ENCODE assay signal across 19 mouse cellular contexts in genomic region chr1:156231122-156231521, GRCm38 (mm10). TPM values are rescaled to one million over a fixed set of nuclear protein-coding genes. Genes with fewer than 3 reads are reported as not detected.
DNase-seq lines count a peak whose midpoint lies in the region; ATAC-seq and TF ChIP-seq lines count a peak whose summit lies in the region.
"Had no signal": no experiment of that assay in that cellular context is flagged by ENCODE, and none has a peak within 500 bp of the region (broad histone marks: within the 10 kb centered on the region; RNA-seq: fewer than 3 reads in every experiment).

No protein-coding gene starts in this region.

- H3K4me3 ChIP-seq in forebrain, postnatal 0 days (ENCODE audit: low read depth, low read length), result no peak overlapping the region
- H3K4me3 ChIP-seq in forebrain, embryonic 11.5 days (ENCODE audit: low read depth, low read length), result no peak overlapping the region
- no peak overlapping the region for H3K4me3 ChIP-seq in heart, postnatal 0 days (ENCODE audit: low read depth, low read length)
- no peak overlapping the region for H3K4me3 ChIP-seq in embryonic facial prominence, embryonic 10.5 days
- H3K4me3 ChIP-seq in hindbrain, embryonic 15.5 days, result no peak overlapping the region
- H3K4me3 ChIP-seq: midbrain, embryonic 13.5 days had no signal

- no peak overlapping the region for H3K4me2 ChIP-seq in forebrain, postnatal 0 days (ENCODE audit: low read depth)
- no peak overlapping the region for H3K4me2 ChIP-seq in forebrain, embryonic 11.5 days (ENCODE audit: low read depth, low read length, severe bottlenecking)
- no peak overlapping the region for H3K4me2 ChIP-seq in heart, postnatal 0 days (ENCODE audit: low read depth, low read length)
- H3K4me2 ChIP-seq in hindbrain, embryonic 15.5 days, result peak overlapping the region; percentile 24; the same call in 1 of the 2 replicates
- H3K4me2 ChIP-seq: midbrain, embryonic 13.5 days had no signal

- 81% methylated on average over 6 of the region's 6 CpGs for WGBS in forebrain, postnatal 0 days
- 85% methylated on average over 6 of the region's 6 CpGs for WGBS in forebrain, embryonic 11.5 days
- WGBS in heart, postnatal 0 days, result 91% methylated on average over 6 of the region's 6 CpGs
- WGBS in embryonic facial prominence, embryonic 10.5 days, result 81% methylated on average over 6 of the region's 6 CpGs
- 83% methylated on average over 6 of the region's 6 CpGs for WGBS in hindbrain, embryonic 15.5 days

- H3K9ac ChIP-seq in forebrain, postnatal 0 days, result no peak overlapping the region
- no peak overlapping the region for H3K9ac ChIP-seq in forebrain, embryonic 11.5 days (ENCODE audit: low read length)
- no peak overlapping the region for H3K9ac ChIP-seq in heart, postnatal 0 days (replicated peaks; ENCODE audit: low read depth, low read length)
- no peak overlapping the region for H3K9ac ChIP-seq in hindbrain, embryonic 15.5 days
- H3K9ac ChIP-seq: midbrain, embryonic 13.5 days had no signal

- H3K4me1 ChIP-seq in forebrain, postnatal 0 days (ENCODE audit: insufficient read depth), result no peaks in the 10 kb centered on the region
- no peaks in the 10 kb centered on the region for H3K4me1 ChIP-seq in forebrain, embryonic 11.5 days (replicated peaks; ENCODE audit: control insufficient read depth, insufficient read depth, low read length)
- H3K4me1 ChIP-seq in heart, postnatal 0 days (ENCODE audit: control insufficient read depth, insufficient read depth), result no peaks in the 10 kb centered on the region; the same call in 1 of the 2 replicates
- H3K4me1 ChIP-seq in embryonic facial prominence, embryonic 10.5 days, result peaks cover 25% of the 10 kb centered on the region
- H3K4me1 ChIP-seq in hindbrain, embryonic 15.5 days (replicated peaks), result peaks cover 9% of the 10 kb centered on the region

- no peak for TF ChIP-seq EP300 in heart, postnatal 0 days (IDR thresholded peaks at IDR 0.05; ENCODE audit: low read depth)

- TF ChIP-seq CTCF in forebrain, postnatal 0 days (IDR thresholded peaks at IDR 0.05; ENCODE audit: low read depth), result no peak
- TF ChIP-seq CTCF in heart, postnatal 0 days (IDR thresholded peaks at IDR 0.05; ENCODE audit: low read depth), result no peak

- H3K27ac ChIP-seq in forebrain, postnatal 0 days (ENCODE audit: low read depth, low read length), result no peak overlapping the region
- H3K27ac ChIP-seq in forebrain, embryonic 11.5 days (ENCODE audit: low read depth, low read length), result no peak overlapping the region
- H3K27ac ChIP-seq in heart, postnatal 0 days (ENCODE audit: low read depth), result peak overlapping the region; percentile 43; the same call in 1 of the 2 replicates
- peak overlapping the region; percentile 40; the same call in 1 of the 2 replicates for H3K27ac ChIP-seq in embryonic facial prominence, embryonic 10.5 days (replicated peaks)
- no peak overlapping the region for H3K27ac ChIP-seq in hindbrain, embryonic 15.5 days (replicated peaks)
- H3K27ac ChIP-seq: macrophage; midbrain, embryonic 13.5 days had no signal

- H3K9me3 ChIP-seq in forebrain, postnatal 0 days (ENCODE audit: low read length), result no peaks in the 10 kb centered on the region
- no peaks in the 10 kb centered on the region for H3K9me3 ChIP-seq in forebrain, embryonic 11.5 days (ENCODE audit: control insufficient read depth, low read length)
- H3K9me3 ChIP-seq in heart, postnatal 0 days (replicated peaks; ENCODE audit: control insufficient read depth, low read length), result no peaks in the 10 kb centered on the region
- H3K9me3 ChIP-seq in embryonic facial prominence, embryonic 10.5 days, result no peaks in the 10 kb centered on the region
- H3K9me3 ChIP-seq in hindbrain, embryonic 15.5 days, result no peaks in the 10 kb centered on the region
- H3K9me3 ChIP-seq: midbrain, embryonic 13.5 days had no signal

- 0 out of 2 replicates have a peak, but pooled peaks have one; percentile 2 for ATAC-seq in forebrain, postnatal 0 days
- ATAC-seq in forebrain, embryonic 11.5 days (replicated peaks; ENCODE audit: low FRiP score), result no peak
- no peak for ATAC-seq in heart, postnatal 0 days (ENCODE audit: insufficient read depth, low read depth)
- ATAC-seq in hindbrain, embryonic 15.5 days (ENCODE audit: low FRiP score, low read depth), result no peak

- DNase-seq in forebrain, postnatal 0 days, result no peak
- no peak for DNase-seq in forebrain, embryonic 11.5 days (ENCODE audit: low spot score)
- DNase-seq in heart, postnatal 0 days (ENCODE audit: low spot score), result no peak
- DNase-seq in heart, postnatal 4 days, result no peak
- DNase-seq in embryonic facial prominence, embryonic 10.5 days (ENCODE audit: low spot score), result no peak
- no peak for DNase-seq in thymus, postnatal 10 days (ENCODE audit: low spot score in 2 of 2)
- no peak for DNase-seq in thymus, postnatal 4 days
- DNase-seq: cerebellum, adult 8-10 months; kidney, adult 18-20 months; liver; lung, adult 2 months; right cerebral cortex, adult 18-20 months; thymus, postnatal 36 days had no signal

- no peaks in the 10 kb centered on the region for H3K27me3 ChIP-seq in forebrain, postnatal 0 days (ENCODE audit: insufficient read depth, low read length)
- no peaks in the 10 kb centered on the region for H3K27me3 ChIP-seq in forebrain, embryonic 11.5 days (ENCODE audit: control insufficient read depth, insufficient read depth, low read length)
- no peaks in the 10 kb centered on the region for H3K27me3 ChIP-seq in heart, postnatal 0 days (ENCODE audit: control insufficient read depth, insufficient read depth, low read length)
- H3K27me3 ChIP-seq in embryonic facial prominence, embryonic 10.5 days (replicated peaks; ENCODE audit: low read depth, poor library complexity, severe bottlenecking), result no peaks in the 10 kb centered on the region
- H3K27me3 ChIP-seq in hindbrain, embryonic 15.5 days, result no peaks in the 10 kb centered on the region
- H3K27me3 ChIP-seq: midbrain, embryonic 13.5 days had no signal

- no peaks in the 10 kb centered on the region for H3K36me3 ChIP-seq in forebrain, postnatal 0 days (ENCODE audit: insufficient read depth)
- H3K36me3 ChIP-seq in forebrain, embryonic 11.5 days (ENCODE audit: control insufficient read depth, insufficient read depth, low read length), result no peaks in the 10 kb centered on the region
- no peaks in the 10 kb centered on the region for H3K36me3 ChIP-seq in heart, postnatal 0 days (replicated peaks; ENCODE audit: control insufficient read depth, insufficient read depth, low read length)
- no peaks in the 10 kb centered on the region for H3K36me3 ChIP-seq in embryonic facial prominence, embryonic 10.5 days (replicated peaks)
- H3K36me3 ChIP-seq in hindbrain, embryonic 15.5 days, result no peaks in the 10 kb centered on the region
- H3K36me3 ChIP-seq: midbrain, embryonic 13.5 days had no signal

RNA-seq across cellular contexts. Expression of gene Fam163a, which starts 26.3 kb away (rescaled TPM):
- total RNA-seq in forebrain, postnatal 0 days (2014; rRNA removed), result 3.8 and 5.2 TPM in 2 replicates
- 4.8 and 6.9 TPM in 2 replicates for polyA plus RNA-seq in forebrain, postnatal 0 days (2015; fragmentation: Nextera tagmentation; extraction: Ambion mirVana)
- polyA plus RNA-seq in forebrain, embryonic 11.5 days (2014; fragmentation: Nextera tagmentation; extraction: Ambion mirVana), result 2.6 and 3.2 TPM in 2 replicates
- 1.8 and 2.8 TPM in 2 replicates for total RNA-seq in heart, postnatal 0 days (2014; rRNA removed; ENCODE audit: low replicate concordance)
- polyA plus RNA-seq in heart, postnatal 0 days (2015; fragmentation: Nextera tagmentation; extraction: Ambion mirVana), result 1.0 and 1.6 TPM in 2 replicates
- total RNA-seq in heart, postnatal 4 days (2021), result under 1 TPM; 0.81 to 0.88 TPM
- polyA plus RNA-seq in embryonic facial prominence, embryonic 10.5 days (2016; fragmentation: Nextera tagmentation; extraction: Ambion mirVana), result 1.6 and 2.5 TPM in 2 replicates
- 3.7 and 4.6 TPM in 2 replicates for polyA plus RNA-seq in hindbrain, embryonic 15.5 days (2015; fragmentation: Nextera tagmentation; extraction: Ambion mirVana)
- total RNA-seq: gastrocnemius, postnatal 36 days; neutrophil, adult 5-6 weeks had no signal
- polyA plus RNA-seq: macrophage; spleen, adult 2 months had no signal

Comparison
In these comparisons a context has a peak if more than half of its experiments do, and no peak if none do; other contexts are left out.
1. H3K27ac ChIP-seq: peak in heart, postnatal 0 days (single experiment) and embryonic facial prominence, embryonic 10.5 days (single experiment); none in forebrain, postnatal 0 days (single experiment), forebrain, embryonic 11.5 days (single experiment) and hindbrain, embryonic 15.5 days (single experiment).